Mouse (Mus musculus): ENCODE data around the gene Dhrs11. TPM values are rescaled to one million over a fixed set of nuclear protein-coding genes. Genes with fewer than 3 reads are reported as not detected.

The Dhrs11 gene
- polyA plus RNA-seq, 2 experiments from 2014 or later, result 9.0 to 9.1 TPM

Other genes with a start within 250 kb of the Dhrs11 start
- 1 to 10 TPM; 7.5 to 7.6 TPM for gene Mrm1, start 9.5 kb downstream of the Dhrs11 start, polyA plus RNA-seq (2017; shearing (Covaris generic))
- gene Ggnbp2, start 41.8 kb upstream of the Dhrs11 start, polyA plus RNA-seq (2017; shearing (Covaris generic)), result 100 to 1,000 TPM in 1 of 2 experiments, 10 to 100 TPM in 1; 84.9 to 107 TPM
- 1 to 10 TPM; 2.3 to 3.2 TPM for gene Myo19, start 51.2 kb upstream of the Dhrs11 start, polyA plus RNA-seq (2017; shearing (Covaris generic))
- 1 to 10 TPM; 1.5 to 3.2 TPM for gene Pigw, start 51.3 kb upstream of the Dhrs11 start, polyA plus RNA-seq (2017; shearing (Covaris generic))
- gene Znhit3, start 87.4 kb upstream of the Dhrs11 start, polyA plus RNA-seq (2017; shearing (Covaris generic)), result 10 to 100 TPM; 34.7 to 35.7 TPM
- gene Car4, start 128.8 kb upstream of the Dhrs11 start, polyA plus RNA-seq (2017; shearing (Covaris generic)), result not detected